Mouse (Mus musculus) urinary bladder, adult 18-20 months (tissue): ENCODE data around the gene Hc.

Source experiments
- DNase-seq, 2 experiments: peaks; one replicate each; pipeline ENCODE4 v3.0.0; 2022; ENCODE audit warnings: low spot score in 2 of 2, mixed read lengths in 2 of 2

Gene Hc

GRCm38 (mm10) chr2:34954344-34954743 is 106.9 kb downstream of the Hc start:
- DNase-seq, result no peak

- no peak for DNase-seq
Measured at GRCm38 (mm10) chr2:34953547-34954116, 107.6 kb downstream of the Hc start.

DNA sequence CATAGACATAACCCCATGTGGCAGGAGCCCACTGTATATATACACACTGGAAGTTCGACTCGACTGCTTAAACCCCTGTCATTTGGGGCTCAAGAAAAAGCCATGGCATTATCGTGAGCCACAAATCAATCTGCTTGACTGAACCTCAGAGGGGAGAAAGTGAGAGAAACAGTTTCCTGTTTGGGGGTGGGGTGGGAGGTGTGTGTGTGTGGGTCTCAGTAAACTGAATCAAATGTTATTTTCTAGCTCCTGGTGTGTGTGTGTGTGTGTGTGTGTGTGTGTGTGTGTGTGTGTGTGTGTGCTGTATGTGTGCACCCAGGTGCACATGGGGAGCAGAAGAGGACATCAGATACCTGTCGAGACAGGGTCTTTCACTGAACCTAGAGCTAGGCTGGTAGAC is 108.2 kb downstream of the Hc start:
- DNase-seq, result no peak

GRCm38 (mm10) chr2:34951469-34951868 is 109.8 kb downstream of the Hc start:
- DNase-seq, result no peak

DNA sequence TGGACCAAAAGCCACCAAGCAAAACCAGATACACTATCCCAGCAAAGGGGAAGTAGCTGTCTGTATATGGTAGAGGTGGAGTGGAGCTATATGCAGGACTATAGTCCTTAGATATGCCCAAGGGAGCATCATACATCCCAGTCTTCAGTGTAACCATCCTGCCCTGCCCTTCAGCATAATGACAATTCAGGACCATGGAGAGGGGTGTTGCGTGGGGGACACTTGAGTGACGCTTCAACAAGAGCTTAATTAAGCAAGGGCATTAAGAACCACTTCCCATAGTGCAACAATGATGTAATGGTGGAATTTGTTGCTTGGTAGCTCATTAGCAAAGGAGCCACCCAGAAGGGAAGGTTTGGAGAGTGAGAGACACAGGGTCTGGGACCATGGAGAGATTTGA is 112.6 kb downstream of the Hc start:
- no peak for DNase-seq

DNA sequence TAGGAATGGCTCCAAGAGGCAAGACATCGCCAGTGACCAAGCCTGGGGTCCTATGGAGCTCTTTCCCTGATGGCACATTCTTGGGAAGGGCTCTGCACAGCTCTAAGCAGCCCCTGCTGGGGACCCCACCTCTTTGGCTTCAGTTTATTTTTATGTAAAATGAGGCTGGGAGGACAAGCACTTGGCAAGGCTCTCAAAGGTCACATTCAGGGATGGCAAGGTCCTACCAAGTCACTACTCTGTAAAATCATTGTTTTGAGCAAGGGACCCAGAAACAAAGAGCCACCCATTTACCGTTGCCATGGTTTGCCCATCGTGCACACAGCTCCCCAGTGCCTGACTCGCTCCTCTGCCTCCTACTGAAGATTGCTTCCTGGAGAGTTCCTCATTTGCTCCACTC is 115.2 kb downstream of the Hc start:
- DNase-seq, result no peak

DNA sequence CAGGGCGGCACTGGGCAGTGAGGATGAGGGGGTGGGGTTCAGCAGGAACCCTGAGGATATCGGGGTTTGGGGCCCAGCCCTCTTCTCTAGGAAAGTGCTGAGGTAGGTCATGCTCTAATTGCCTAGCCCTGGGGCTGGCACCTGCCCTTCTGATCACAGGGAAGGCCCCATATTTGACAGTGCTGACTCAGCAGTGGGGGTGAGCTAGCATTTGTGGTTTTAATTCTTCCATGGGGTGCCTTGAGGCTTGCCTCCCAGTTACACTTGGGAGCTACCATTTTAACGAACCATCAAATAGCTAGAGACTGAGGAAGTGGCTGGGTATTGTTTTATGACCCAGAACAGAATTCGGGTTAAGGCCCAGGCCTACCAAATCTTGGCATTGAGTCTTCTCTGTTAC is 115.7 kb downstream of the Hc start:
- no peak for DNase-seq

DNA sequence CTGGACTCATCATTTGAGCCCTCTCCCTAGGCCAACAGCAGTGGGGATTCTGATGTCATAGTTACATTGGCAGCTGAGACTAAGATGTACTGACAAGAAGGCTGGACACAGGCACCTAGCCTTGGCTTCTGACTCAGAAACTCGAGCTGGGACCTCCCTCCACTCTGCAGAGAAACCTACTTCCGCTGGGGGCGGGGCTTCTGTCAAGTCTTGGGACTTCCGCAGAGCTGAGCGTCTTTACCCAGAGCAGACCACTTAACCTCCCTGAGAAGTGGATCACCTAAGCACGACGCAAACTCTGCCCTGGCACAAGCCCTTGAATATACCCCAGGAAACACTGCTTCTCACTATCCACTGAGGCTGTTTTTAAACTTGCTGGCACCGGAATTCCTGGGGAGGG is 116.5 kb downstream of the Hc start:
- no peak for DNase-seq

GRCm38 (mm10) chr2:34943556-34944120 is 117.6 kb downstream of the Hc start:
- no peak for DNase-seq

- no peak for DNase-seq
Measured at GRCm38 (mm10) chr2:34941061-34941675, 120.1 kb downstream of the Hc start.

GRCm38 (mm10) chr2:34940246-34940645 is 121.0 kb downstream of the Hc start:
- DNase-seq, result no peak

DNA sequence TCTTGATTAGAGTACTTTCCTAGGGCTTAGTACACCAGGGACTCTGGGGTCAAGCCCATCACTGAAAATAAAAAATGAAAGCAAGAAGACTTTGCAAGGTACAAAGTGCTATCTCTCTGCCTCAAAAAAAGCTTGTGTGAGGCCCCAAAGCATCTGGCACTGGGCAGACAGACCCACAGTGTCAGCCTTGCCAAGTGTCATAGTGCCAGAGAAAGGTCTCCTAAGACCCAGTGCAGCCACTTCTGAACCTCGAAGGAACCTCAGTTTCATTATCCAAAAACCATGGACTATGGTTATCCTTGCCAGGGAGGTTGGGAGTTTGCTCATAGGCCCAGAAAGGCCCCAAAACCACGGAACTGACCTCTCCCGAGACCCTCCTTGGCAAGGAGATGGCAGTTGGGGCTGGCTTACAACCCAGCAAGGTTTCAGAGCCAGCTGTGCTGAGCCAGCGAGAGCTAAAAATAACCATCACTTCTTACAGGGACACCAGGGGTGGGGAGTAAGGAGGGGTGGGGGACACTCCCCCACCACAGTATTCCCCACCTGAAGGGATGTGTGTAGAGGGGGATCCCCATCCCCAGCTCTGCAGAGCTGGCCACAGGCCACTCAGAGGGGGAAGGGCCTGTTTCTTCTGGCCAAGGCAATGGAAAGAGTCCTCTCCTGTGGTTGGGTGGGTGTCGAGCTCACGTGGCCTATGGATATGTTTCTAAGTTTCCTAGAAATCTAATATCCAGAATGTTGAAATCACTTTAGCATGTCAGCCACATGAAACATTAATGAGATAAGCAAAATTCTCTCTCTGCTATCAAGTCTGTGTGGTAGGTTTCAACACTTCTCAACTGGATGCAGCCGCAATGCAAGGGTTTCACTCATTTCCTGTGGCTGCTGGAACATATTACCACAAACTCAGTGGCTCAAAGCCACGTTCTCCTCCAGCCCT is 122.7 kb downstream of the Hc start:
- DNase-seq, result no peak

- DNase-seq, result no peak
Measured at GRCm38 (mm10) chr2:34937460-34937859, 123.8 kb downstream of the Hc start.
